Mouse (Mus musculus) forebrain, postnatal 0 days (tissue): ENCODE results near the gene Tef. TPM values are rescaled to one million over a fixed set of nuclear protein-coding genes. Genes with fewer than 3 reads are reported as not detected.

Experiments used
- ATAC-seq: fragments of 200-750 bp; cut with Nextera tagmentation; 2 replicates; pipeline ENCODE4 v1.8.0; 2017; ENCODE audit warnings: mild to moderate bottlenecking, moderate library complexity
- DNase-seq: peaks from one replicate; pipeline ENCODE4 v3.0.0-alpha.2; 2015
- H3K27ac ChIP-seq: fragments of 300-500 bp; sonication (generic); 2 replicates; pipeline ENCODE4 v1.5.1; 2014; ENCODE audit warnings: low read depth, mild to moderate bottlenecking, antibody characterized with exemption, low read length, moderate library complexity, mixed read lengths
- H3K27me3 ChIP-seq: fragments of 300-500 bp; sonication (generic); 2 replicates; pipeline ENCODE4 v1.6.1; 2014; ENCODE audit warnings: mild to moderate bottlenecking, low read length, mixed read lengths; ENCODE audit not compliant: insufficient read depth
- H3K36me3 ChIP-seq: fragments of 300-500 bp; sonication (generic); 2 replicates; pipeline ENCODE4 v1.6.1; 2014; ENCODE audit warnings: mild to moderate bottlenecking, moderate library complexity; ENCODE audit not compliant: insufficient read depth
- H3K4me1 ChIP-seq: fragments of 300-500 bp; sonication (generic); 2 replicates; pipeline ENCODE4 v1.6.1; 2014; ENCODE audit warnings: antibody characterized with exemption; ENCODE audit not compliant: insufficient read depth
- H3K4me2 ChIP-seq: fragments of 300-500 bp; sonication (generic); 2 replicates; pipeline ENCODE4 v1.6.1; 2014; ENCODE audit warnings: low read depth, mild to moderate bottlenecking, moderate library complexity
- H3K4me3 ChIP-seq: fragments of 300-500 bp; sonication (generic); 2 replicates; pipeline ENCODE4 v1.5.1; 2014; ENCODE audit warnings: low read depth, low read length, mixed read lengths
- H3K9ac ChIP-seq: fragments of 300-500 bp; sonication (generic); 2 replicates; pipeline ENCODE4 v1.6.1; 2014; ENCODE audit warnings: mild to moderate bottlenecking
- H3K9me3 ChIP-seq: fragments of 300-500 bp; sonication (generic); 2 replicates; pipeline ENCODE4 v1.6.1; 2016; ENCODE audit warnings: low read length
- CTCF ChIP-seq: sonication (generic); IDR thresholded peaks from 2 replicates; pipeline ENCODE4 v1.5.1; 2016; ENCODE audit warnings: antibody characterized with exemption, control low read depth, low read depth
- WGBS: fragments of 180-500 bp; shearing (Covaris S2); extraction: QIAGEN DNeasy Blood & Tissue Kit; methylation state at CpG from one replicate; pipeline ENCODE4 v1.1.7; 2014; 5-methylcytosine and 5-hydroxymethylcytosine counted together
- polyA plus RNA-seq: library from polyadenylated mRNA; unstranded; fragments of >200 nt; fragmentation: Nextera tagmentation; extraction: Ambion mirVana; gene quantifications from 2 replicates; pipeline ENCODE4 v1.2.1, GENCODE M21; 2015
- total RNA-seq: library from RNA; depleted of rRNA; stranded (reverse); fragments of >200 nt; gene quantifications from 2 replicates; pipeline ENCODE4 v1.2.3, GENCODE M21; 2014

Gene Tef
- total and polyA plus RNA-seq, 2 experiments from 2014 or later: 27.8 to 71.8 TPM

DNA sequence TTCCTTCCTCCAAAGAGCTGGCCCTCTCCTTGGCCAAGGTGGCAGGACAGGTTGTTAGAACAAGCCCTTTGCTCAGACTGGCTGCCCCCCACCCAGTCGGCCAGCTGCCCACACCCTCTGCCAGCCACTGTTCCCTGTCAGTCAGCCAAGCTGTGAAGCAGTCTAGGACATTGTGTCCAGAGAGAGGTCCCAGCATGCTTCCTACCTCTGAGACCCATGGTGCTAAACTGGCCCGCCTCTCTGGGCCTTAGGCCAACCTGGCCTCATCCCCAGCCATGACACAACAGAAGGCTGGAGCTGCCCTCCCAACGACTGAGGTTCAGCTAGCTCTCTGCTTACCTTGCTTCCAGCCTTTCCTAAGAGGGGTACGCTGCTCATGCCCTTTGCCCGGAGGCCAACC is 37.4 kb downstream of the Tef start:
- Histone ChIP-seq H3K27ac (0 out of 2 replicates have a peak overlapping the region, but pooled peaks have one; percentile 5), H3K4me3 (no peak overlapping the region), H3K36me3 (no peaks in the 10 kb centered on the region), H3K27me3 (no peaks in the 10 kb centered on the region), H3K4me2 (no peak overlapping the region), H3K9ac (no peak overlapping the region), H3K4me1 (no peaks in the 10 kb centered on the region; the same call in 1 of the 2 replicates), H3K9me3 (no peaks in the 10 kb centered on the region)
- WGBS: 39% methylated on average over 5 of the region's 5 CpGs
- DNase-seq (peak; percentile 73), ATAC-seq (peak; percentile 85)
- TF ChIP-seq CTCF: no peak

DNA sequence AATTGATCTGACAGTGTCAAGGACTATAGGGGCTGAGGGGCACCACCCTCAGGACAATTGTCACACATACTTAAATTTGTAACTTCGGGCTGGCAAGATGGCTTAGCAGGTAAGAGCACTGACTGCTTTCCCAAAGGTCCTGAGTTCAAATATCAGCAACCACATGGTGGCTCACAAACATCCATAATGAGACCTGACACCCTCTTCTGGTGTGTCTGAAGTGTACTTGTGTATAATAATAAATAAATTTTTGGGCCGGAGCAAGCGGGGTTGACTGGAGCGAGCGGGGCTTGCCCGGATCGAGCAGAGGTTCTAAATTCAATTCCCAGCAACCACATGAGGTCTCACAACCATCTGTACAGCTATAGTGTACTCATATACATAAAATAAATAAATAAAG is 38.1 kb downstream of the Tef start:
- Histone ChIP-seq H3K4me1 (no peaks in the 10 kb centered on the region; the same call in 1 of the 2 replicates), H3K4me2 (no peak overlapping the region), H3K9ac (no peak overlapping the region), H3K27ac (no peak overlapping the region), H3K27me3 (no peaks in the 10 kb centered on the region), H3K36me3 (no peaks in the 10 kb centered on the region), H3K9me3 (no peaks in the 10 kb centered on the region), H3K4me3 (no peak overlapping the region)
- no peak for ATAC-seq
- DNase-seq: no peak
- TF ChIP-seq CTCF: no peak
- WGBS: 92% methylated on average over 7 of the region's 7 CpGs

DNA sequence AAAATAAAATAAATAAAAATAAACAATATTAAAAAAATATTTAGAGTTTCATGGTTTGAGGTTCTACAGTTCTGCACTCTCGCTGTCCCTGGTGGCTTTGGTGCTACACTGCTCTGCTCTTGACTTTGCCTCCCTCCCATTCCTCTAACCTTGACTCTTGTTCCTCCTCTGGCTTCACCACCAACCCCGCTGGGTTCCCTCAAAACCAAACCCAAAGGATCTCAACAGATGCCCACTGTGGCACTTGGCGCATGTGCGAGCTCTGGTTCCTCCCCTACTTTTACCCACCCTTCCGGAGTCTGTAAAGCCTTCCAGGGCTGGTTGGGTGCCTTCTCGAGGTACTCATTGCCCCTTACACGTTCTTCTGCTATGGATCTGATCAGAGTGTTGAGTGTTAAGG is 40.1 kb downstream of the Tef start:
- 87% methylated on average over 7 of the region's 7 CpGs for WGBS
- no peak for ATAC-seq
- H3K4me3 ChIP-seq: no peak overlapping the region

DNA sequence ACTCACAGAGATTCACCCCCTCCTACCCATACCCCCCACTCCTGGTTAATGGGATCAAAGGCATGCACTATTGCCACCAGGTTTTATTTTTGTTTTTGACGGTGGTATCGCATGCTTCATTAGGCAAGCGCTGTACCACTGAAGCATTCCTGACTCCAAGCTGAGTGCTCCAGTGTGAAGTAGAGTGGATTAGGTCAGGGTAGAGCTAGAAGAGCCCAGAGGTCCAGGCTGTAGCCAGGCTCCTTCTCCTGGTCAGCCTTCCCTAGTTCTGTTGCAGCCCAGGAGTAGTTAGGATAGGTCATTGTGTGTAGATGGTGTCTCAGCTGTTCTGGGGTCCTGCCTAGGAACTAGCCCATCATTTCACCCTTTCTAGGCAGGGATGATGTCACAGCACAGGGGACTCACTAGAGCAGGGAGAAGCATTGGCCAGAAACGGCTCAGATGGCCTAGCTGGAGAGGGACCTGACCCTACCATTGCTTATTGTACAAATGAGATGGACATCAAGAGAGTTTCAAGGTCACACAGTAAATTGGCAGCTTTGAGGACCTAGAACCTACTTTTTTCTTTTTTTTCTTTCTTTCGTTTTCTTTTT is 42.9 kb downstream of the Tef start:
- H3K9me3 ChIP-seq: no peaks in the 10 kb centered on the region
- no peak for TF ChIP-seq CTCF
- peaks cover 15% of the 10 kb centered on the region for H3K36me3 ChIP-seq
- DNase-seq (no peak), ATAC-seq (no peak)
- H3K4me1 ChIP-seq: no peaks in the 10 kb centered on the region
- WGBS: 63% methylated on average over 5 of the region's 5 CpGs
- H3K4me2 ChIP-seq: no peak overlapping the region
- H3K4me3 ChIP-seq: no peak overlapping the region
- H3K27me3 ChIP-seq: no peaks in the 10 kb centered on the region
- H3K9ac ChIP-seq: no peak overlapping the region
- H3K27ac ChIP-seq: no peak overlapping the region

More for the DNA sequence above, 40.1 kb downstream of the Tef start:
- DNase-seq: no peak
- H3K36me3 ChIP-seq: no peaks in the 10 kb centered on the region
- no peaks in the 10 kb centered on the region for H3K9me3 ChIP-seq
- no peaks in the 10 kb centered on the region for H3K27me3 ChIP-seq
- no peak overlapping the region for H3K4me2 ChIP-seq
- no peaks in the 10 kb centered on the region for H3K4me1 ChIP-seq
- no peak overlapping the region for H3K9ac ChIP-seq
- H3K27ac ChIP-seq: no peak overlapping the region
- TF ChIP-seq CTCF: no peak

DNA sequence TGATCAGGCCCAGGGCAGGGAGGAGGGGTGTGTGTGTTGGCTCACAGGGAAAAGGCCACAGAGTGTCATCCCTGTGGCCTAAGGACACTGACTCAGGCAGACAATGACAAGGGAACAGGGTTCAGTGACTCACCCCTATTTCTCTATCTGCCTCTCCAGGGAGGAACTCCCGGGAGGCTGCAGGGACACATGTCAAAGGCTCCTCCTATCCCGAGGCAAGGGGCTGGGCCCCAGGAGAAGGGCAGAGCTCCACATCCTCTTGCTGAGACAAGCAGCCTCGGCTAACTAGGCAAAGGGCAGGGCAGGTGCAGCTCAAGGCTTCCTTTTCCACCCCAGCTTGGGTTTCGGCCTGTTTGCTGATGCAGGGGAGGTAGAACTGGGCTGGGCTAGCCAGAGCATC is 43.5 kb downstream of the Tef start:
- no peak for TF ChIP-seq CTCF
- H3K4me2 ChIP-seq: no peak overlapping the region
- ATAC-seq: no peak
- H3K36me3 ChIP-seq: peaks cover 21% of the 10 kb centered on the region
- no peak for DNase-seq
- no peak overlapping the region for H3K4me3 ChIP-seq
- H3K27ac ChIP-seq: no peak overlapping the region
- H3K4me1 ChIP-seq: no peaks in the 10 kb centered on the region
- H3K9me3 ChIP-seq: no peaks in the 10 kb centered on the region
- no peaks in the 10 kb centered on the region for H3K27me3 ChIP-seq
- 37% methylated on average over 4 of the region's 4 CpGs for WGBS
- no peak overlapping the region for H3K9ac ChIP-seq

DNA sequence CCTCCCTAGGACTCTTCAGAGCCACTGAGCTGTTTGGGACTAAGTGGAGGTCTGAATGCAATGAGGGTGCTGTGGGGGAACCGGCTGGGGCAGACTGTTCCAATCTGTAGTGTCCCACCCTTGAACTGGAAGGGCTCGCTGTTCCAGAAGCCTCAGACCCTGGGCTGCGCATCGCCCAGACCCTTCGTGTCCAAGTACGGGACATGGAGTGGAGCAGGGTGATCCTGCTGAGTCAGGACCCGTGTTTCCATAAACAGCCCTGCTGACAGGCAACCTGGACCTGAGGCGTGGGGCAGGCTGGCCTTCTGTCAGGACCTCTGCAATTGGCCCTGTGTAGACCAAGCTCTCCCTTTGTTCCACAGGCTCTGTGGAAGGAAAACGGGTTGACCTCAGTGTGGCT is 44.5 kb downstream of the Tef start:
- Histone ChIP-seq H3K4me3 (no peak overlapping the region), H3K27ac (no peak overlapping the region), H3K27me3 (no peaks in the 10 kb centered on the region), H3K36me3 (peaks cover 31% of the 10 kb centered on the region), H3K4me1 (no peaks in the 10 kb centered on the region), H3K9me3 (no peaks in the 10 kb centered on the region), H3K4me2 (no peak overlapping the region), H3K9ac (no peak overlapping the region)
- TF ChIP-seq CTCF: no peak
- ATAC-seq (no peak), DNase-seq (no peak)
- 89% methylated on average over 9 of the region's 9 CpGs for WGBS

DNA sequence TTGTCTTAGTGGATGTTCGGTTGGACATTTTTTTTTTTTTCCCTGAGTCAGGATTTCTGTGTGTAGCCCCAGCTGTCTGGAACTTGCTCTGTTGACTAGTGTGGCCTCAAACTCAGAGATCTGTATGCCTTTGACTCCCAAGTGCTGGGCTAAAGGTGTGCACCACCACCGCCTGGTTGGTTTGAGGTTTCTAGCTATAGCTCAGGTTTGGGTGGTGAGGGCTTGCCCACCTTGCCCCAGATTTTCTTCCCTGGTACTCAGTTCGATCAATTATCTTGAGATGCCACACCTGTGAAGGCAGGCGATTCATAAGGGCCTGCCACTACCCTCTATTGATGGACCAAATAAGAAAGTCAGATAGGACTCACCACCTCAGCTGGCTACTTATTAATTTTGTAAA is 44.9 kb downstream of the Tef start:
- Histone ChIP-seq H3K36me3 (peaks cover 33% of the 10 kb centered on the region), H3K27ac (no peak overlapping the region), H3K27me3 (no peaks in the 10 kb centered on the region), H3K4me3 (no peak overlapping the region), H3K4me2 (no peak overlapping the region), H3K9ac (no peak overlapping the region), H3K9me3 (no peaks in the 10 kb centered on the region), H3K4me1 (no peaks in the 10 kb centered on the region)
- DNase-seq (no peak), ATAC-seq (no peak)
- no peak for TF ChIP-seq CTCF
- 94% methylated on average over 4 of the region's 4 CpGs for WGBS
